Mouse (Mus musculus) limb, embryonic 13.5 days (tissue): ENCODE data around the gene Arhgap23. TPM values are rescaled to one million over a fixed set of nuclear protein-coding genes. Genes with fewer than 3 reads are reported as not detected.

ENCODE experiments used
- ATAC-seq: fragments of 200-750 bp; cut with Nextera tagmentation; 2 replicates; pipeline ENCODE4 v1.8.0; 2017; ENCODE audit warnings: low read depth, moderate number of reproducible peaks, moderate TSS enrichment; ENCODE audit not compliant: low FRiP score
- H3K27ac ChIP-seq: fragments of 300-500 bp; sonication (generic); 2 replicates; pipeline ENCODE4 v1.5.1; 2015; ENCODE audit warnings: inconsistent platforms, mild to moderate bottlenecking, moderate library complexity
- H3K27me3 ChIP-seq: fragments of 300-500 bp; sonication (generic); 2 replicates; pipeline ENCODE4 v1.6.1; 2015; ENCODE audit warnings: mild to moderate bottlenecking, inconsistent platforms
- H3K36me3 ChIP-seq: fragments of 300-500 bp; sonication (generic); 2 replicates; pipeline ENCODE4 v1.6.1; 2015; ENCODE audit warnings: inconsistent platforms, mild to moderate bottlenecking, moderate library complexity
- H3K4me1 ChIP-seq: fragments of 300-500 bp; sonication (generic); 2 replicates; pipeline ENCODE4 v1.6.1; 2015; ENCODE audit warnings: inconsistent platforms
- H3K4me2 ChIP-seq: fragments of 300-500 bp; sonication (generic); replicated peaks from 2 replicates; pipeline ENCODE4 v1.6.1; 2015; ENCODE audit warnings: inconsistent platforms, mild to moderate bottlenecking, moderate library complexity
- H3K4me3 ChIP-seq: fragments of 300-500 bp; sonication (generic); 2 replicates; pipeline ENCODE4 v1.5.1; 2015; ENCODE audit warnings: moderate library complexity, mild to moderate bottlenecking, inconsistent platforms
- H3K9ac ChIP-seq: fragments of 300-500 bp; sonication (generic); 2 replicates; pipeline ENCODE4 v1.6.1; 2015; ENCODE audit warnings: mild to moderate bottlenecking, inconsistent platforms
- H3K9me3 ChIP-seq: fragments of 300-500 bp; sonication (generic); 2 replicates; pipeline ENCODE4 v1.6.1; 2016; ENCODE audit warnings: inconsistent platforms
- WGBS: fragments of 180-500 bp; shearing (Covaris S2); methylation state at CpG from one replicate; pipeline ENCODE4 v1.1.7; 2015; 5-methylcytosine and 5-hydroxymethylcytosine counted together
- polyA plus RNA-seq: library from polyadenylated mRNA; unstranded; fragments of >200 nt; fragmentation: Nextera tagmentation; extraction: Ambion mirVana; gene quantifications from 2 replicates; pipeline ENCODE4 v1.2.1, GENCODE M21; 2015

The Arhgap23 gene
- polyA plus RNA-seq, 1 experiment from 2014 or later: 7.2 TPM

- H3K4me2 ChIP-seq: peak overlapping the region; percentile 82
- H3K27ac ChIP-seq: peak overlapping the region; percentile 86
- H3K9ac ChIP-seq: peak overlapping the region; percentile 71
- H3K4me1 ChIP-seq: peaks cover 35% of the 10 kb centered on the region
- H3K27me3 ChIP-seq: no peaks in the 10 kb centered on the region
- peak; percentile 4; the same call in 1 of the 2 replicates for ATAC-seq
- 31% methylated on average over 9 of the region's 10 CpGs for WGBS
- H3K9me3 ChIP-seq: no peaks in the 10 kb centered on the region
- H3K36me3 ChIP-seq: peaks cover 81% of the 10 kb centered on the region
- H3K4me3 ChIP-seq: peak overlapping the region; percentile 56
Measured at GRCm38 (mm10) chr11:97450305-97450922, 35.1 kb downstream of the Arhgap23 start.

DNA sequence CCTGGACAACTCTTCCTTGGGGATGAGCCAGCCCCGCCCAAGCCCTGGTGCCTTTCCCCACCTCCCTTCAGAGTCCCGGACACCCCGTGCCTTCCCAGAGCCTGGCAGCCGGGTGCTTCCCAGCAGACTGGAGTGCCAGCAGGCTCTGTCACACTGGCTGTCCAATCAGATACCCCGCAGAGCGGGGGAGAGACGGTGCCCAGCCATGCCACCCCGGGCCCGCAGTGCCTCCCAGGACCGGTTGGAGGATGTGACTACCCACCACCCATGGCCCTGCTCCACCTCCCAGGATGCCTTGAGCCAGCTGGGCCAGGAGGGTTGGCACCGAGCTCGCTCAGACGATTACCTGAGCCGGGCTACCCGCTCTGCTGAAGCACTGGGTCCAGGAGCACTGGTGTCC is 36.3 kb downstream of the Arhgap23 start:
- H3K4me2 ChIP-seq: peak overlapping the region; percentile 82; the same call in 1 of the 2 replicates

GRCm38 (mm10) chr11:97457120-97457519 is 41.8 kb downstream of the Arhgap23 start:
- Histone ChIP-seq H3K36me3 (peaks cover 97% of the 10 kb centered on the region), H3K27me3 (no peaks in the 10 kb centered on the region), H3K4me3 (no peak overlapping the region), H3K9ac (no peak overlapping the region), H3K4me1 (peaks cover 9% of the 10 kb centered on the region), H3K4me2 (no peak overlapping the region), H3K9me3 (no peaks in the 10 kb centered on the region), H3K27ac (no peak overlapping the region)
- 83% methylated on average over 4 of the region's 4 CpGs for WGBS
- no peak for ATAC-seq

More for the DNA sequence above, 36.3 kb downstream of the Arhgap23 start:
- 95% methylated on average over 15 of the region's 15 CpGs for WGBS
- Histone ChIP-seq H3K36me3 (peaks cover 81% of the 10 kb centered on the region), H3K4me3 (no peak overlapping the region), H3K27ac (no peak overlapping the region), H3K9me3 (no peaks in the 10 kb centered on the region), H3K27me3 (no peaks in the 10 kb centered on the region), H3K9ac (peak overlapping the region; percentile 71; the same call in 1 of the 2 replicates), H3K4me1 (peaks cover 35% of the 10 kb centered on the region)
- ATAC-seq: no peak

- no peak for ATAC-seq
- Histone ChIP-seq H3K36me3 (peaks cover 99% of the 10 kb centered on the region), H3K9me3 (no peaks in the 10 kb centered on the region), H3K4me1 (0 out of 2 replicates have a peak, but pooled peaks cover 4% of the 10 kb centered on the region), H3K4me2 (no peak overlapping the region), H3K9ac (no peak overlapping the region), H3K27me3 (no peaks in the 10 kb centered on the region), H3K27ac (no peak overlapping the region), H3K4me3 (no peak overlapping the region)
- 91% methylated on average over 3 of the region's 3 CpGs for WGBS
Measured at GRCm38 (mm10) chr11:97461307-97461820, 46.0 kb downstream of the Arhgap23 start.

- no peak overlapping the region for H3K27ac ChIP-seq
- ATAC-seq: no peak
- H3K27me3 ChIP-seq: no peaks in the 10 kb centered on the region
- H3K36me3 ChIP-seq: peaks cover 99% of the 10 kb centered on the region
- 0 out of 2 replicates have a peak, but pooled peaks cover 4% of the 10 kb centered on the region for H3K4me1 ChIP-seq
- no peak overlapping the region for H3K4me3 ChIP-seq
- H3K4me2 ChIP-seq: no peak overlapping the region
- 83% methylated on average over 6 of the region's 6 CpGs for WGBS
- no peaks in the 10 kb centered on the region for H3K9me3 ChIP-seq
- H3K9ac ChIP-seq: no peak overlapping the region
Measured at GRCm38 (mm10) chr11:97462538-97462937, 47.2 kb downstream of the Arhgap23 start.

- no peak overlapping the region for H3K4me2 ChIP-seq
- no peak overlapping the region for H3K4me3 ChIP-seq
- no peaks in the 10 kb centered on the region for H3K9me3 ChIP-seq
- 0 out of 2 replicates have a peak, but pooled peaks cover 4% of the 10 kb centered on the region for H3K4me1 ChIP-seq
- H3K36me3 ChIP-seq: peaks cover 99% of the 10 kb centered on the region
- WGBS: 41% methylated on average over 33 of the region's 33 CpGs
- H3K9ac ChIP-seq: no peak overlapping the region
- no peak overlapping the region for H3K27ac ChIP-seq
- ATAC-seq: no peak
- H3K27me3 ChIP-seq: no peaks in the 10 kb centered on the region
Measured at GRCm38 (mm10) chr11:97463166-97463565, 47.8 kb downstream of the Arhgap23 start.

- H3K4me2 ChIP-seq: no peak overlapping the region
- H3K9ac ChIP-seq: no peak overlapping the region
- no peak overlapping the region for H3K27ac ChIP-seq
- no peaks in the 10 kb centered on the region for H3K9me3 ChIP-seq
- no peaks in the 10 kb centered on the region for H3K27me3 ChIP-seq
- WGBS: 91% methylated on average over 4 of the region's 4 CpGs
- peaks cover 97% of the 10 kb centered on the region for H3K36me3 ChIP-seq
- H3K4me3 ChIP-seq: no peak overlapping the region
- no peak for ATAC-seq
- H3K4me1 ChIP-seq: peaks cover 4% of the 10 kb centered on the region; the same call in 1 of the 2 replicates
Measured at GRCm38 (mm10) chr11:97463991-97464390, 48.7 kb downstream of the Arhgap23 start.

DNA sequence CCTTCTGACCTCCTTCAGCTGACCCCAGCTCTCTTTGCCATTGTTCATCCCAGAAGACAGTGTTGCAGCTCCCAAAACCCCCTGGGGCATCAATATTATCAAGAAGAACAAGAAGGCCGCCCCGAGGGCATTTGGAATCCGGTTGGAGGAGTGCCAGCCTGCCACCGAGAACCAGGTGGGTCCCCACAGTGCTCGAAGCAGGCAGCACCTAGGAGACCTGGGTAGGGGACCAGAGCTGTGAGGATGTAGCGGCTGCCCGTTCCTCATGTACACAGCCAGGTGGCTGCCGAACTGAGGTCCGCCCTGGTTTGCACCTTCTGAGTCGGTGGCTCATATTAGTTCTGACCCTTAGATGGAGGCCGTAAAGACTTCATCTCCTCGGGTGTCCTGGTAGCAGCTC is 50.6 kb downstream of the Arhgap23 start:
- Histone ChIP-seq H3K27me3 (no peaks in the 10 kb centered on the region), H3K27ac (no peak overlapping the region), H3K4me3 (no peak overlapping the region), H3K4me1 (peaks cover 4% of the 10 kb centered on the region; the same call in 1 of the 2 replicates), H3K9ac (no peak overlapping the region), H3K9me3 (no peaks in the 10 kb centered on the region), H3K36me3 (peaks cover 97% of the 10 kb centered on the region), H3K4me2 (no peak overlapping the region)
- no peak for ATAC-seq
- 78% methylated on average over 12 of the region's 12 CpGs for WGBS

- Histone ChIP-seq H3K4me2 (no peak overlapping the region), H3K4me1 (peaks cover 4% of the 10 kb centered on the region; the same call in 1 of the 2 replicates), H3K27me3 (no peaks in the 10 kb centered on the region), H3K4me3 (no peak overlapping the region), H3K36me3 (peaks cover 97% of the 10 kb centered on the region), H3K27ac (no peak overlapping the region), H3K9me3 (no peaks in the 10 kb centered on the region), H3K9ac (no peak overlapping the region; the same call in 1 of the 2 replicates)
- no peak for ATAC-seq
- WGBS: 77% methylated on average over 10 of the region's 10 CpGs
Measured at GRCm38 (mm10) chr11:97466444-97467160, 51.3 kb downstream of the Arhgap23 start.

DNA sequence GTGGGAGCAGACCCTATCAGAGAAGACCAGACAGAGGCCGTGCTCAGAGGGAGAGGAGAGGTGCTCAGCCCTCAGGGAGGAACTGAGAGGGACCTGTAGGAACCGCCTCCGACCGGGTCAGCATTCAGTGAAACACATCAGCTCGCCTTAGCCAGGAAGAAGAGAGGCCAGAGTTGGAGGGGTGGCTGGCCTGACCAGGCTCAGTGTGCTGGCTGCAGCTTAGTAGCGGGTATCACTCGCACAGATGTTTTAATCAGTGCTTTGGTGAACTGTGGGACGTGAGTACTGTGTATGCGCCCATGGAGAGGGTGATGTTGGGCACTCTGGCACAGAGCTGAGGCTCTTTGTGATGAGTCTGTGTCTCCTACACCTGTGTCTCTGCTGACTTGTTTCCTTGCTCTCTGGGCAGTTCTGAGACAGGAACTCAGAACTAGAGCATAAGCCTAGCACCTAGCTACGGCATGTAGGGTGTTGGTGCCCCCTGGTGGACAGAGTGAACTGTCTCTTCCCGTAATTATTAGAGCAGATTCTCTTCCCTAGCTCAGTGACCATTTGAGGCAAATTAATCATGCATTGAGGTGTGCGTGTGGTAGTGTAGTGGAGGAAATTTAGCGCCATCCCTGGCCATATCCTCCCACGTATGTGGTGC is 53.4 kb downstream of the Arhgap23 start:
- Histone ChIP-seq H3K9ac (peak overlapping the region; percentile 19; the same call in 1 of the 2 replicates), H3K4me1 (peaks cover 4% of the 10 kb centered on the region; the same call in 1 of the 2 replicates), H3K4me2 (no peak overlapping the region), H3K27me3 (no peaks in the 10 kb centered on the region), H3K36me3 (peaks cover 97% of the 10 kb centered on the region), H3K9me3 (no peaks in the 10 kb centered on the region), H3K4me3 (no peak overlapping the region), H3K27ac (no peak overlapping the region)
- 46% methylated on average over 14 of the region's 14 CpGs for WGBS
- ATAC-seq: peak; percentile 61; the same call in 1 of the 2 replicates

GRCm38 (mm10) chr11:97469828-97470227 is 54.5 kb downstream of the Arhgap23 start:
- Histone ChIP-seq H3K9me3 (no peaks in the 10 kb centered on the region), H3K4me1 (peaks cover 4% of the 10 kb centered on the region; the same call in 1 of the 2 replicates)

GRCm38 (mm10) chr11:97471276-97471675 is 55.9 kb downstream of the Arhgap23 start:
- Histone ChIP-seq H3K4me1 (no peaks in the 10 kb centered on the region; the same call in 1 of the 2 replicates), H3K4me3 (no peak overlapping the region), H3K27me3 (no peaks in the 10 kb centered on the region), H3K4me2 (no peak overlapping the region), H3K27ac (no peak overlapping the region), H3K9me3 (no peaks in the 10 kb centered on the region), H3K36me3 (peaks cover 96% of the 10 kb centered on the region), H3K9ac (no peak overlapping the region)
- 77% methylated on average over 6 of the region's 6 CpGs for WGBS
- no peak for ATAC-seq

More at GRCm38 (mm10) chr11:97469828-97470227, 54.5 kb downstream of the Arhgap23 start:
- Histone ChIP-seq H3K4me3 (no peak overlapping the region), H3K36me3 (peaks cover 96% of the 10 kb centered on the region), H3K4me2 (no peak overlapping the region), H3K27me3 (no peaks in the 10 kb centered on the region), H3K9ac (no peak overlapping the region), H3K27ac (no peak overlapping the region)
- WGBS: 93% methylated on average over 7 of the region's 7 CpGs
- ATAC-seq: no peak
